Mouse (Mus musculus): ENCODE results near the gene Slc13a5.

The Slc13a5 gene

DNA sequence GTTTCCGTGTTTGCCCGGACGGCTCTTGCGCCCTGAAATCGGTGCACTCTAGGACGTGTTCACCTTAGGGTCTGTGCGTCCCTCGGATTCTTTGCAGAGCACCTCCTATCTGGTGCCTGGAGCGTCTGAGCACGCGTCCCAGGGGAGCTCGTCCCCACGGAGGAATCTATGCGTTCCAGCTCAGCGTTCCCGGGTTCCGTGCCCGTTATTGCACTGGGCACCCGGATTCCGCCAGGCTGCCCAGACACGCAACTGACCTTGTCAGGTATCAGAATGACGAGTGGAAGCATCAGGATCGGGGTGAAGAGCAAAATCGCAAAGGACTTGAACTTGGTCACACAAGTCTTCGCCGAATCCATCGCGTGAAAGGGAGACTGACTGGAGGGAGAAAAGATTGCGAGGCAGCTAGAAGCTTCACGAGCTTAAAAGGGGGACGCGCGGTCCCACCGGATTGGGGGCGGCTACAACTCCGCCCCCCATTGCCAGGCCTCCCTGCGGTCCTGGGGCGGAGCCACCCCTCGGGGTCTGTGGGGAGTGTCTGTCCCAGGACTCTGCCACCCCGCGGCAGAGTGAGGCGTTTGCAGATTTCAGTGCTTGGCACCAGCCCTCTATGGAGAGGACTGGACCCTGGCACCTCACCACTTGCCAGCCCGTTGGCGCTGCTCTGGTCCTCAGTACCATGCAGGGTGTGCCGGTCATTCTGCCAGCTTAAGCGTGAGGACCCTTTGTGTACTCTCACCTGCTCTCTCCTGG lies 639 bp downstream of the Slc13a5 start:
- intact Hi-C loops (cut with DNase I) = loop anchor here (2.0 kb wide), 1 partner anchor 42 kb away; no protein-coding TSS in a partner anchor

GRCm38 (mm10) chr11:72265483-72265882 lies 1.5 kb downstream of the Slc13a5 start:
- intact Hi-C loops (cut with DNase I) = no loop called here

DNA sequence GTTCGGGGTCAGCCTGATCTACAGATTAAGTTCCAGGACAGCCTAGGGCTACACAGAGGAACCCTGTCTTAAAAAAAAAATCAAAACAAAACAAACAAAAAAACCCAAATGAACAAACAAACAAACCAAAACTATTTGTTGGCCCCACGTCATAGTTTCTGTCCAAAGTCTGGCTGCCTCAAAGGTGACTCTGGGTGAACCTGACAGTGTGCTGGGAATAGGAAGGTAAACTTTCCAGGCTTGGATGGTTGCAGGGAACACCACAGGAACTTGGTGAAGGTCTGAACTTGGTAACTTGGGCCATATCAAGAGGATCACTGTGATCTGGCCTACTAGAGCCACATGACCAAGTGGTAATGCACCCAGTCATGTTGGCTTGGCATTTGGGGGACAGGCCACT lies 10.6 kb downstream of the Slc13a5 start:
- intact Hi-C loops (cut with DNase I) = no loop called here

DNA sequence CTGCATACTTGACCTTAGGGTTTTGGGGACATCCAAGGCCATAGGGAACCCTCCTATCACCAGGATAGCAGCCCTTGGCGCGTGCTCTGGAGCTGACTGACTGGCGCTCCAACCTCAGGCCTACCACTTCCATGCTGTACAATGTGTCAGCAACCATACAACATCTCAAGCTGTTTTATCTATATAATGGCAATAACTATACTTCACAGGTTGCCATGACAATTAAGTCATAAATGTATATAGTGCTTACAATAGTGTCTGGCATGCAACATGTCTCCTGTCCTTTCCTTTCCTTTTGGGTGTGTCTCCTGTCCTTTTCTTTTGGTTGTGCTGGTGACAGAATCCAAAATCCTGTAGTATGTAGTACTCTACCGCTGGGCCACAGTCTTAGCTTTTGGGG lies 11.4 kb downstream of the Slc13a5 start:
- intact Hi-C loops (cut with DNase I) = no loop called here

DNA sequence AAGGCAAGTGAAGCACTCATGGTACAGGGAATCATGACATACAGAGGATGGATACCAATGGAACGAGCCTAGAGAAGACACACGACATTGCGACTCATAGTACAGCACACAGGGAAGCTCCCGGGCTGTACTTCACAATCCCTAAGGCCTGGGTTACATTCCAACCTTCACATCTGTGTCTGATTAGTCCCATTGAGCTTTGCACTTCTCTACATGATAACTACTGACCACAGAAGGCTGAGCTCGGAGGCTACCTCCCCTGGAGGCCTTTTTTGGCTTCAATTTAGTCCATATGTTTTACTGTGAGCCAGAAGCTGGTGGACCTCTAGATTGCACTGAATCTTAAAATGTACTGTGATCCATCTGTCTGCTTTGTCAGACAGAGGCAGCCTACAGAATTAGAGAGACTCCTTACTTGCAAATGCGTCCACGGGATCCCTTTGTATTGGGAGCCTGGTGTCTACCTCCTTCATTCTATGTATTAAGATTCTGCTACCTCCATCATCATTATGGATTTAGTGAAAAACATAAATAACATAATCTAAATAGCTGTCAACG lies 21.7 kb downstream of the Slc13a5 start:
- intact Hi-C loops (cut with DNase I) = no loop called here

- intact Hi-C loops (cut with DNase I) = no loop called here
Observed at GRCm38 (mm10) chr11:72240062-72240860, 26.8 kb downstream of the Slc13a5 start.

- intact Hi-C loops (cut with DNase I) = no loop called here
Observed at GRCm38 (mm10) chr11:72234013-72234412, 33.0 kb downstream of the Slc13a5 start.

DNA sequence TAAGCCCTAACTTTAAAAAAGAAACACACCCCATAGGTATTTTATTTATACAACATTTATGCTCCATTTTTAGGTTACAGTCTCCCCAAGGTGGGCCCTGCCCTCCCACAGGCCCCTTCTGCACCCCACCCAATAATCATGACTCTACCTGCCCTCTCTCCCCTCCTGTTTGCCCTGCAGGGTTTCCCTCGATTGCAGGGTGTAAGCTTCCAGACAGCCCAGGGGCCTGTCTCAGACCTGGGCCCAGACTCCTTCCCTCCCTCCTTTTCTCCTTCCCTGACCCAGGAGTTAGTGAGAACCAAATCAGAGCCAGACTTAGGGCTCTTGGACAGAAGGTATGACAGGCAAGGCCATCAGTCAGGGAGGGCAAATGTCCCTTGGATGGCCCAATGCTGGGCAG lies 34.0 kb downstream of the Slc13a5 start:
- intact Hi-C loops (cut with DNase I) = no loop called here

DNA sequence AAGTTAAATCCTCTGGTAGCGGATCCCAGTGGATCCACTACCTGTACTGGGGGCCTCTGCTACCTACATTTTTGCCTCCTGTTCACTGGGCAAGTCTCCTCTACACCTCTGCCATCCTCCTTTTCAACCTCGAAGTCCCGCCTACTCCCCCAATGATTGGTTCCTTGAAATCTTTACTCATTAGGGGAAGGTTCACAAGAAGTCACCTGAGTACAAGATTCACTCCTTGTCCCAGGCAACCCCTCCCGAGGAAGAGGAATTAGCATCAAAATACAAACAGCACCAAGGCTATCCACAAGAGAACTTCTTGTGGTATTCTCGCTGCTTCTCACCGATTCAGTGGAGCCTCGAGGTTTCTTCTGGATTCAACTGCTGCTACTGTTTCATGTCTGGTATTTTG lies 35.0 kb downstream of the Slc13a5 start:
- intact Hi-C loops (cut with DNase I) = no loop called here

DNA sequence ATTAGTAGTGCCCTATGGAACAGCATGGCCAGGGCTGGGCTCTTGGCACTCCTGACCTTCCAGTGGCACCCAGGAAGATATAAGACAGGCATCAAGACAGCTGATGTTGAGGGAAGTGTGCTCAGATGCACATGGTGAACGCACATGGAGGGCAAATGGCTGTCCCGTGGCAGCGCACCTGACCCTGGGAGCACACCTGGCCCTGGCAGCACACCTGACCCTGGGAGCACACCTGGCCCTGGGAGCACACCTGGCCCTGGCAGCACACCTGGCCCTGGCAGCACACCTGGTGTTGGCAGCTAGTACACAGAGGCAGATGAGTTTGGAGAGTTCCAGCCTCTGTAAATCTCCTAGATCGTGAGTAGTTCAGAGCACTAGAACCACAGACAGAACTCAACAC lies 38.5 kb downstream of the Slc13a5 start:
- intact Hi-C loops (cut with DNase I) = loop anchor here (5.0 kb wide), 1 partner anchor 94 kb away; no protein-coding TSS in a partner anchor

DNA sequence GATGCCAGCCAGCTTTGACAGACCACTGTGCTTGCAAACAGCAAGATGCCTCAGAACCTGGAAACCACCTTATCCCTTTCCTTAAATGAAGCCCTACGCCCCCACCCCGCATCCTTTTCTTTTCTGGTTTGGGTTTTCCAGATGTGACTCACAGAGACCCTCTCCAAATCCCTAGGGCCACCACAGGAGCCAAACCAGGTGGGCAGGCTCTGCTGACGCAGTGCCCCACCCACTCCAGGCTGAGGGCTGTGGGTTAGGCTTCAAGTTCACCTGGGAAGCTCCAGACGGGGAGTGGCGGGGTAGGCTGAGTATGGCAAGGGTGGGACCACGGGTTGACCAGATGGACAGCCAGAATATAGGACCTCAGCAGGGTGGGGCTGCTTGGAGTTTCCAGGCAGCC lies 40.1 kb downstream of the Slc13a5 start:
- intact Hi-C loops (cut with DNase I) = loop anchor here (5.0 kb wide), 1 partner anchor 95 kb away; no protein-coding TSS in a partner anchor

DNA sequence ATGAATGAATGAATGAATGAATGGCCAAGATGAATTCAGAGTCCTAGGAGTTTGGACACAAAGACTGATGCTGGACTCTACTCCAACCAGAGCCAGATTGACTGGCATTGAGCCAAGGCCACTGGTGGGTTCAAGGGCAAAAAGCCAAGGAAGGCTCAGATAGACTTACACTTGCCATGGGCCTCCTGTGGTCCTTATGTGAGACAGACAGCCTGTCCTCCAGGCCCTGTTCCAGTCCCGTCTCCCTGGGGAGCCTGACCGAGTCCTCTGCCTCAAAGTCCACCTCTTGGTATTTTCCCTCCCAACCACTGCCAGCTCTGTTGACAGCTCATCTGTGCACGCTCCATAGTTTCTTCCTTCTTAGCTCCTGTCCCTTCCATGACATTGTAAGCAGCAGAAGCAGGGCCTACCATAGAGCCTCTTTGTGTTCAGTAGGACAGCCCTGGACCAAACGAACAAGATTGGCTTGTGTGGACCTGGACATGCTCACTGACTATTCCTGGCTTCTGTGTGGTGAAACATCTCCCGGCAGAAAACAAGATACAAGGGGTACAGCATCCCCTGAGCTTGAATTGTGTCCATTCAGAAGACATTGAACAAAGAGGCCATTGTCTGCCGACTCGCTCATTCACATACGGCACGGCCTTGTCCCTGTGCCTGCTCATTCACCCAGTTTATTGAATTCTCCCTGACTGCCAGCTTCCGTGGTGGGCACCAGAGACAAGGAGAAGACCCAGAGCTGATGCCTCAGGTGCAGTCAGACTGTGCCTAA lies 40.8 kb downstream of the Slc13a5 start:
- intact Hi-C loops (cut with DNase I) = loop anchor here (5.0 kb wide), 1 partner anchor 96 kb away; no protein-coding TSS in a partner anchor

GRCm38 (mm10) chr11:72224865-72225264 lies 42.2 kb downstream of the Slc13a5 start:
- intact Hi-C loops (cut with DNase I) = loop anchor here (2.0 to 5.0 kb wide), 4 partner anchors 42 to 337 kb away; partner anchors contain the start of gene Slc13a5

DNA sequence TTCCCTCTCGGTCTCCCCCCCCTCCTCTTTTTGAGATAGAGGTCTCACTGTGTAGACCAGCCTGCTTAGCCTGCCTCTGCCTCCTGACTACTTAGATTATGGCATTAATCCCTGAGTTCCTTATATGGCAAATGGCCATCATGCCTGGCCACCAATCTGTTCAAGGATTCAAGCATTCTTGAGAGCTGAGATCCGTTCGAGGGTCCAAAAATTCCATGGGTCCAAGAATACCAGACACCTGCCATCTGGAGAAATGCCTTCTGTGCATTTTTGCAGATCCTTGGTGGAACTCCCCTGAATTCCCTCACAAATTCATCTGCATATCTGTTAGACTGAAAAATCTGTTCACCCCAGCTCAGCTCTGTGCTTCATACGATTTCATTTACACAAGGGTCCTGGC lies 43.6 kb downstream of the Slc13a5 start:
- intact Hi-C loops (cut with DNase I) = loop anchor here (5.0 kb wide), 1 partner anchor 339 kb away; no protein-coding TSS in a partner anchor

DNA sequence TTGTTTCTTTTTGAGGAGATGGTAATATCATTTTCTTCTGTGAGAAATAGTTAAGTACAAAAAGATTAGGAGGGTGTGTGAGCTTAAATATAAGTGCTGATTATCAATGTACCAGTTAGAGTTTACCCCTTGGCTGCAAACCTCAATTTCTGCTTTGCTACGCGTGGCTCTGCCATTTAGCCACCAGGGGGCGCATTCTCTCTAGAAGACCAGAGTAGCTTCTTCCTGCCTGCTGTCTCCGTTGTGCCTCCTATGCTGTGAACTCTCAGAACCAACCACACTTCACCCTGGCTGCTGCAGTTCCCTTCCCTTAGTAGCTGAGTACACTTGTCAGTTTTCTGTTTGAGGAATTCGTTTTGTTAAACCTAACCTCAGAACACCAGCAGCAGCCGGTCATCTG lies 45.7 kb downstream of the Slc13a5 start:
- intact Hi-C loops (cut with DNase I) = loop anchor here (5.0 kb wide), 1 partner anchor 341 kb away; no protein-coding TSS in a partner anchor

DNA sequence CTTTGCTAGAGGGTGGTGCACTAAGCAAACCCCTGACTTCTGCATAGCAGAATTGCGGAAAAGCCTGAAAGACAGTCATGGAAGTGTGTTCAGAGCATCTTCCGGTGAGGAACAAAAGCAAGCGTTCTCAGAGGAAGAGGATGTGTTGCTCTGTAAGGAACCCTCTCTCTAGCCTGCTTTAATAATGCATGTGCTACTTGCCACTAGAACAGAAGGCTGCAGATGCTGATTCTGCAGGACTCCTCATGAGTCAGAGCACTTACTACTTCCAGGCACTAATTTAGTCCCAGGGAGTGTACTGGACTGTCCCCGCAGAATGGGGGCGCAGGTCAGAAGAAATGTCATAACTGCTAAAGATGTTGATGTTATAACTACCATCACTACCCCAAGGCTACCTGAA lies 49.9 kb downstream of the Slc13a5 start:
- intact Hi-C loops (cut with DNase I) = no loop called here

DNA sequence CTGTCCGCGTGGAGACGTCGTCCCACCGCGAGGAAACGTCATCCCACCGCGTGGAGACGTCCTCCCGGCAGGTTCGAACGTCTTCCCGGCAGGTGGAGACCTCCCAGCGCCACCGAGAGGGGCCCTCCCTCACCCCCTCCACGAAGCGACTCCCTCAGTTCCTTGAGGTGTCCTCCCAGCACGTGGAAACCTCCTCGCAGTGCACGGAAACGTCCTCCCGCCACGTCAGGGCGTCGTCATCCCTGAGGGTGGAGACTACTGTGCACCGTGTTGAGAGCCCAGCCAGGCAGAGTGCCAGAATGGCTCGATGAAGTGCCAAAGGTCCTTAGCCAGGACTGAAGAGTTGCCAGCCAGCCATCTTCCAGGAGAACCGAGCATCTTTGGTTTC lies 51.6 kb downstream of the Slc13a5 start, which contains the start of gene Med31:
Gene Med31, minus strand, starts transcription at position 183 of the 388 bp plus-strand sequence.
- intact Hi-C loops (cut with DNase I) = no loop called here

- intact Hi-C loops (cut with DNase I) = no loop called here
Observed at GRCm38 (mm10) chr11:72214591-72215409, 52.2 kb downstream of the Slc13a5 start.

DNA sequence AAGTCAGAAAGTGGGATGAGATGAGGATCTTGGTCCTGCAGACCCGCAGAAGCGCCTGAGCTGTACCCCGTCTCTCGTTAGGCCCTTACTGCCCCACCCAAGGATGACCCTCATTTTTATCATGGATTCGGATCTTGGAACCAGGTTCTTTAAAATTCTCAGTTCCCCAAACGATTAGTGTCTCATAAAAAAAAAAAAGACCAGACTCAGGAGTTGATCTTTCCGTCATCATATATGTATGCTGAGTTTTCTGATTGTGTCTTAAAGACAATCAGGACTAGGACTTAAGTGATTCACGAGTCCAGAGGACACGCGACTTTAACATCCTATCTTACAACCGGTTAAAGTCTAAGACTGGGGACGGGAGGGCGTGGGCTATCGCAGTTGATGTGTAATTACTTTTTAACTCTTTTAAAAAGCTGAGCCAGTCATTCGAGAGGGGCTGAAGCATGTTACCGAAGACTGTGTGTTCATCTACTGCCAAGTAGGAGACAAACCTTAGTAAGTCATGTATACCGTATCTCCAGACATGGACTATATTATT lies 59.1 kb downstream of the Slc13a5 start:
- intact Hi-C loops (cut with DNase I) = loop anchor here (5.0 kb wide), 1 partner anchor 156 kb away; no protein-coding TSS in a partner anchor

All from adrenal gland (tissue).